Mouse (Mus musculus) intestine, postnatal 0 days (tissue): ENCODE data around the gene Clasrp. TPM values are rescaled to one million over a fixed set of nuclear protein-coding genes. Genes with fewer than 3 reads are reported as not detected.

ENCODE experiments used
- ATAC-seq: fragments of 200-750 bp; cut with Nextera tagmentation; 2 replicates; pipeline ENCODE4 v1.8.0; 2017; ENCODE audit warnings: mild to moderate bottlenecking, moderate TSS enrichment, moderate library complexity
- H3K27ac ChIP-seq: fragments of 300-500 bp; sonication (generic); 2 replicates; pipeline ENCODE4 v1.5.1; 2014; ENCODE audit warnings: mild to moderate bottlenecking, low read depth, low read length, moderate library complexity
- H3K27me3 ChIP-seq: fragments of 300-500 bp; sonication (generic); replicated peaks from 2 replicates; pipeline ENCODE4 v1.6.1; 2014; ENCODE audit warnings: low read length, mixed read lengths; ENCODE audit not compliant: control insufficient read depth, insufficient read depth
- H3K36me3 ChIP-seq: fragments of 300-500 bp; sonication (generic); 2 replicates; pipeline ENCODE4 v1.6.1; 2014; ENCODE audit warnings: mild to moderate bottlenecking, moderate library complexity; ENCODE audit not compliant: control insufficient read depth, insufficient read depth
- H3K4me1 ChIP-seq: fragments of 300-500 bp; sonication (generic); replicated peaks from 2 replicates; pipeline ENCODE4 v1.6.1; 2014; ENCODE audit warnings: antibody characterized with exemption, low read length, mixed read lengths; ENCODE audit not compliant: control insufficient read depth, insufficient read depth
- H3K4me2 ChIP-seq: fragments of 300-500 bp; sonication (generic); replicated peaks from 2 replicates; pipeline ENCODE4 v1.6.1; 2014; ENCODE audit warnings: low read depth, mild to moderate bottlenecking, moderate library complexity
- H3K4me3 ChIP-seq: fragments of 300-500 bp; sonication (generic); 2 replicates; pipeline ENCODE4 v1.5.1; 2014; ENCODE audit warnings: low read depth, low read length
- H3K9ac ChIP-seq: fragments of 300-500 bp; sonication (generic); 2 replicates; pipeline ENCODE4 v1.6.1; 2014; ENCODE audit warnings: mild to moderate bottlenecking, low read depth, low read length
- H3K9me3 ChIP-seq: fragments of 300-500 bp; sonication (generic); 2 replicates; pipeline ENCODE4 v1.6.1; 2016; ENCODE audit warnings: mixed run types; ENCODE audit not compliant: control insufficient read depth
- CTCF ChIP-seq: sonication (generic); IDR thresholded peaks from 2 replicates; pipeline ENCODE4 v1.5.1; 2016; ENCODE audit warnings: low read depth, mild to moderate bottlenecking, control low read depth, antibody characterized with exemption, moderate library complexity
- WGBS: fragments of 180-500 bp; shearing (Covaris S2); extraction: QIAGEN DNeasy Blood & Tissue Kit; methylation state at CpG from one replicate; pipeline ENCODE4 v1.1.7; 2014; 5-methylcytosine and 5-hydroxymethylcytosine counted together
- polyA plus RNA-seq: library from polyadenylated mRNA; unstranded; fragments of >200 nt; fragmentation: Nextera tagmentation; extraction: Ambion mirVana; gene quantifications from 2 replicates; pipeline ENCODE4 v1.2.1, GENCODE M21; 2015

Clasrp gene
- polyA plus RNA-seq, 1 experiment from 2014 or later = 14.8 TPM

GRCm38 (mm10) chr7:19578436-19578835 lies 25.9 kb downstream of the Clasrp start:
- Histone ChIP-seq H3K27ac (no peak overlapping the region), H3K36me3 (peaks cover 35% of the 10 kb centered on the region), H3K9me3 (no peaks in the 10 kb centered on the region), H3K4me2 (no peak overlapping the region; the same call in 1 of the 2 replicates), H3K9ac (no peak overlapping the region), H3K4me3 (no peak overlapping the region), H3K27me3 (peaks cover 12% of the 10 kb centered on the region; the same call in 1 of the 2 replicates), H3K4me1 (peaks cover 9% of the 10 kb centered on the region)
- WGBS = 68% methylated on average over 4 of the region's 4 CpGs
- TF ChIP-seq CTCF = no peak
- no peak for ATAC-seq

GRCm38 (mm10) chr7:19577877-19578414 lies 26.3 kb downstream of the Clasrp start:
- no peaks in the 10 kb centered on the region for H3K9me3 ChIP-seq
- ATAC-seq = no peak
- H3K4me1 ChIP-seq = peaks cover 9% of the 10 kb centered on the region
- WGBS = 18% methylated on average over 10 of the region's 10 CpGs
- H3K27ac ChIP-seq = no peak overlapping the region
- peak overlapping the region; percentile 86 for H3K4me2 ChIP-seq
- peaks cover 31% of the 10 kb centered on the region for H3K36me3 ChIP-seq
- H3K4me3 ChIP-seq = peak overlapping the region; percentile 43
- TF ChIP-seq CTCF = no peak
- H3K27me3 ChIP-seq = peaks cover 12% of the 10 kb centered on the region; the same call in 1 of the 2 replicates
- peak overlapping the region; percentile 45; the same call in 1 of the 2 replicates for H3K9ac ChIP-seq

GRCm38 (mm10) chr7:19577141-19577852 lies 27.0 kb downstream of the Clasrp start, which contains the start of the genes Zfp296 and Gemin7:
Gene Zfp296, plus strand, starts transcription at chr7:19577287.
Gene Gemin7, minus strand, starts transcription at chr7:19577595.
- Histone ChIP-seq H3K36me3 (peaks cover 25% of the 10 kb centered on the region), H3K4me3 (peak within 1 kb of the TSS; percentile 43), H3K27ac (no peak within 1 kb of the TSS), H3K9me3 (no peaks in the 10 kb centered on the region), H3K4me1 (peaks cover 12% of the 10 kb centered on the region), H3K9ac (peak within 1 kb of the TSS; percentile 45), H3K4me2 (peak within 1 kb of the TSS; percentile 86), H3K27me3 (peaks cover 12% of the 10 kb centered on the region; the same call in 1 of the 2 replicates)
- WGBS = under 1% methylated on average over 56 of the region's 56 CpGs
- no peak for TF ChIP-seq CTCF
- ATAC-seq = no peak

GRCm38 (mm10) chr7:19575559-19575958 lies 28.7 kb downstream of the Clasrp start:
- no peak overlapping the region for H3K4me3 ChIP-seq
- TF ChIP-seq CTCF = no peak
- no peak overlapping the region for H3K9ac ChIP-seq
- WGBS = 47% methylated on average over 3 of the region's 3 CpGs
- peaks cover 12% of the 10 kb centered on the region; the same call in 1 of the 2 replicates for H3K27me3 ChIP-seq
- H3K27ac ChIP-seq = no peak overlapping the region
- H3K4me2 ChIP-seq = no peak overlapping the region
- H3K4me1 ChIP-seq = peaks cover 18% of the 10 kb centered on the region
- ATAC-seq = no peak
- peaks cover 8% of the 10 kb centered on the region; the same call in 1 of the 2 replicates for H3K36me3 ChIP-seq
- no peaks in the 10 kb centered on the region for H3K9me3 ChIP-seq

- Histone ChIP-seq H3K4me1 (peaks cover 18% of the 10 kb centered on the region), H3K9me3 (no peaks in the 10 kb centered on the region), H3K27ac (peak overlapping the region; percentile 88), H3K4me3 (peak overlapping the region; percentile 62), H3K36me3 (peaks cover 12% of the 10 kb centered on the region; the same call in 1 of the 2 replicates), H3K9ac (peak overlapping the region; percentile 75), H3K4me2 (peak overlapping the region; percentile 89), H3K27me3 (peaks cover 12% of the 10 kb centered on the region; the same call in 1 of the 2 replicates)
- no peak for TF ChIP-seq CTCF
- 9% methylated on average over 16 of the region's 16 CpGs for whole genome bisulfite sequencing
- no peak for ATAC-seq
Measured at GRCm38 (mm10) chr7:19573776-19574140, 30.5 kb downstream of the Clasrp start.
